Mouse (Mus musculus) effector memory CD4-positive, alpha-beta T cell, adult 7 months (primary cell): Measurements from ENCODE around the gene Baiap2l2. TPM values are rescaled to one million over a fixed set of nuclear protein-coding genes. Genes with fewer than 3 reads are reported as not detected.

Experiments
- polyA plus RNA-seq: library from polyadenylated mRNA; unstranded; fragments of 100-300 nt; shearing (Covaris generic); gene quantifications from one replicate; pipeline ENCODE4 v1.2.1, GENCODE M21; 2017

The Baiap2l2 gene
- polyA plus RNA-seq: 1.9 TPM

DNA sequence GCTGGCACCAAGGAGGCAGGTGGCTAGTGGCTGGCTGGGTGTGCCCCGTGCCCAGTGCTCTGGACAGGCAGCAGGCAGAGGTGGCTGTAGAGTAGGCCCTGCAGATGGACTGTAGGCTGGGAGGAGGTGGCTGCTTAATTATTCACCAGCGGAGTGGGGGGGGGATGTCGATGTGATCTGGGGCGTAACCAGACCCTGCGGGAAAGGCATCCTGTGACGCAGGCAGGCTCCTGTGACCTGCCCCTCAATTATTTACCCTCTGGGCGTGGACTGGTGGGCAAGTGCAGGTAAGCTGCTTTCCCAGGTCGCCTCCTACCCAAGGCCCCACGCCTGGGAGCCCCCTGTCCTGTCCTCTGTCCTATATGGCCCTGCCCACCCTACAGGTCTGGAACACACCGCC lies at the start of gene Baiap2l2:
Gene Baiap2l2 (minus strand): TSS at position 139 of the 400 bp plus-strand sequence.

DNA sequence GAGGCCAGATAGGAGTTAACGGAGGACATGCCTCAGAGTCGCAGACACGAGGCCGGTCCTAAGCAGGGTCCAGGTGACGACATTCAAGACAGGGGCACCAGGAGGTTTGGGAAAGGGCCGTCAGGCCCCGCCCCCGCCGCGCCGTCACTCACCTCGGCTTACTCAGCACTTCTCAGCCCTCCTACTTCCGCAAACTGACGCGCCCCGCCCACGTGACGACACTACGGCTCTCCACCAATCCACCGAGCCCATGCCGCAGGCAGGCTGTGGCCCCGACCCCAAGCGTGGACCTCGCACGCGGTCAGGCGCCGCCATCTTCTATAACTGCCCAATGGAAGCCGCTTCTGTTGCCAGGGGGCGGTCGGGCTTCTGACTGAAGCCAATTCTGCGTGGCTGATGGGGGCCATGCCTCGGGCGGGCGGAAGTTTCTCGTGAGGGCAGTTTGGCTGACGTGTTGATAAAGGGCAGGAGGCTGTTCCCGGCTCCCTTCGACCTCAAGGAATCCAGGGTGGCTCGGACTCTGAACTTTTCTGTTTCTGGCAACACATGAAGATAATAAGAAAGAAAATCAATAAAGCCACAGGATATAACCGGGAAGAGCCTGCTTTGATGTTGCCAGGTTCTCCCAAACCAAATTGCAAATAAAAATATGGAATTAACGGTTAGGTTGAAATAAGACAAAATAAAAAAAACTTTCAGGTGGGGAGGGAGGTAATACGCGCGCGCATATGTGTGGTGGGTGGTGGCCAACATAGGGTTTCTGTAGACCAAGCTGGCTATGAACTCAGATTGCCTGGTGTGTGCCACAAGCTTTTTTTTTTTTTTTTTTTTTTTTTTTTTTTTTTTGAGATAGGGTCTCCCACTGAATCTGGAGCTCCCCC lies 43.0 kb upstream of the Baiap2l2 start, which contains the start of gene Pla2g6:
Gene Pla2g6 (minus strand): TSS at position 333 of the 881 bp plus-strand sequence.

DNA sequence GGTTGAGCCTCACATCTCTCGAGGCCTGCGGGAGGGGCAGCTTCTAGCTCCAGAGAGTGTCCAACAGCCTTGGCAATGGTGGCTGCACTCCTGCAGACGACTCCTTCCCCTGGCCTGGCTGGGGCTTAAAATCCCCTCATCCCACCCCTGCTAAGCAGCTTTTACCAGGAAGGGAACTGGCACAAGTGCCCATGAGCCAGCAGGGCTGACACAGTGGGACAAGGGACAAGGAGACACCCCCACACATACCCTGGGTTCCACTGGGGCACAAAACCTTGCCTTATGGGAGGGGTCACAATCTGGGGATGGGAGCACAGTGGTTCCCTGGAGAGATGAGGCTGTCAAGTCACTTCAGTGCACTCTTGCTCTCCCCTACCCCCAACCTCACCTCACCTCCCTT lies 30.7 kb downstream of the Baiap2l2 start, which contains the start of gene Slc16a8:
Gene Slc16a8 (minus strand): TSS at position 101 of the 400 bp plus-strand sequence.

DNA sequence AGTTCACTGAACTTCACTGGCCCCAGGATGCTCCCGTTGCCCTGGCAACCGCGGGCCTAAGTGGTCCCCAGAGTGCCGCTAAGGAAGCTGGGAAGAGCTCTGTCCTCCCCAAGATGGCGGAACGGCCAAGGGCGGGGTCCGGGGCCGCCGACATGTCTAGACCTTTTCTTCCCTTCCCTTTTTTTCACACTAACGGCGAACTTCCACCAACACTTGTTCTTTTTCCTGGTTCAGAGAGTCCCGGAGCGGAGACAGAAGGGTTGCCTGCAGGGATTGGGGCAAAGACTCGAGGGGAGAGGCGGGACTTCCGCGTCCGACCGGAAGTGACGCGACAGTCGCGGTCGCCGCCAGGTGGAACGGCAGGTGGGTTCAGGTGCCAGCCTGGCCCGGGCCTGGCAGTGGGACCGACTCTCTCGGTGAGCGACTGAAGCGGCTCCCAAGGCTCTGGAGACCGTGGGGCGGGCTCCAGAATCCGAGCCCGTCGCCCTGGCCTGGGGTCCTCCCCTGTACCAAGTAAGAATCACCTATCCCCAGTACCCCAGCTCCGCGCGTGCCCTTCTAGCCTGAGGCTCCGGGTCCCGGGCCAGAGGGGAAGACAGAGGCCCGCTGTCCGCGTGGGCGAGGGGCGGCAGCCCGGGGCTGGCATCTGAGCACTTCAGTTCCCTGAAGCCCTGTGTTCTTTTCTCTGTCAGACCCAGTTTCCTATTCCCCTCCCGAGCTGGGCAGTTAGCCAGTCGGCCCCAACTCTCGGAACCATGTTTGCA lies 56.1 kb downstream of the Baiap2l2 start, which contains the start of the genes Pick1 and Gm49486:
Gene Pick1 (plus strand): TSS at position 116 of the 764 bp plus-strand sequence.
Gene Gm49486 (plus strand): TSS at position 334 of the 764 bp plus-strand sequence.

Other genes with a start within 250 kb of the Baiap2l2 start
- not detected for gene Galr3, start 243.7 kb downstream of the Baiap2l2 start, polyA plus RNA-seq
- gene Ankrd54, start 222.6 kb downstream of the Baiap2l2 start, polyA plus RNA-seq: 52.5 TPM
- 109 TPM for gene Eif3l, start 210.4 kb downstream of the Baiap2l2 start, polyA plus RNA-seq
- gene Micall1, start 176.6 kb downstream of the Baiap2l2 start, polyA plus RNA-seq: 26.3 TPM
- 86.9 TPM for gene Polr2f, start 144.5 kb downstream of the Baiap2l2 start, polyA plus RNA-seq
- not detected for gene 1700088E04Rik, start 144.3 kb downstream of the Baiap2l2 start, polyA plus RNA-seq
- gene Sox10, start 120.3 kb downstream of the Baiap2l2 start, polyA plus RNA-seq: 0.28 TPM
- 38.5 TPM for gene Pick1, start 56.4 kb downstream of the Baiap2l2 start, polyA plus RNA-seq
- 0.40 TPM for gene Gm49486, start 56.1 kb downstream of the Baiap2l2 start, polyA plus RNA-seq
- gene Slc16a8, start 30.8 kb downstream of the Baiap2l2 start, polyA plus RNA-seq: not detected
- 12.1 TPM for gene Pla2g6, start 42.9 kb upstream of the Baiap2l2 start, polyA plus RNA-seq
- 51.4 TPM for gene Maff, start 61.1 kb upstream of the Baiap2l2 start, polyA plus RNA-seq
- gene Tmem184b, start 118.0 kb upstream of the Baiap2l2 start, polyA plus RNA-seq: 45.5 TPM
- gene Csnk1e, start 170.0 kb upstream of the Baiap2l2 start, polyA plus RNA-seq: 102 TPM
- gene Kcnj4, start 219.7 kb upstream of the Baiap2l2 start, polyA plus RNA-seq: 0.46 TPM
- not detected for gene Kdelr3, start 230.9 kb upstream of the Baiap2l2 start, polyA plus RNA-seq